Mouse (Mus musculus): Measurements from ENCODE around the gene Ell. TPM values are rescaled to one million over a fixed set of nuclear protein-coding genes. Genes with fewer than 3 reads are reported as not detected.

Gene Ell
- polyA plus RNA-seq, 1 experiment, result 16.1 TPM

GRCm38 (mm10) chr8:70495001-70495770 is 44.1 kb upstream of the Ell start:
- H3K27ac ChIP-seq (ENCODE audit: insufficient read depth, low read length), result peak overlapping the region; percentile 75
- 0 out of 2 replicates have a peak, but pooled peaks have one; percentile 6 for TF ChIP-seq POLR2A (IDR thresholded peaks at IDR 0.05; ENCODE audit: low read depth, low read length)
- no peak for TF ChIP-seq CTCF (IDR thresholded peaks at IDR 0.05; ENCODE audit: borderline replicate concordance, insufficient read depth, low read length)

GRCm38 (mm10) chr8:70495771-70496062 is 43.5 kb upstream of the Ell start:
- Histone ChIP-seq H3K4me3 (ENCODE audit: insufficient read depth, low read length) (no peak overlapping the region), H3K4me1 (ENCODE audit: control insufficient read depth, insufficient read depth, low read length) (no peaks in the 10 kb centered on the region), H3K27ac (ENCODE audit: insufficient read depth, low read length) (0 out of 2 replicates have a peak overlapping the region, but pooled peaks have one; percentile 35)
- TF ChIP-seq POLR2A (IDR thresholded peaks at IDR 0.05; ENCODE audit: low read depth, low read length) (0 out of 2 replicates have a peak, but pooled peaks have one; percentile 26), CTCF (IDR thresholded peaks at IDR 0.05; ENCODE audit: borderline replicate concordance, insufficient read depth, low read length) (no peak)

More at GRCm38 (mm10) chr8:70495001-70495770, 44.1 kb upstream of the Ell start:
- Histone ChIP-seq H3K4me3 (ENCODE audit: insufficient read depth, low read length) (peak overlapping the region; percentile 41), H3K4me1 (ENCODE audit: control insufficient read depth, insufficient read depth, low read length) (no peaks in the 10 kb centered on the region)

DNA sequence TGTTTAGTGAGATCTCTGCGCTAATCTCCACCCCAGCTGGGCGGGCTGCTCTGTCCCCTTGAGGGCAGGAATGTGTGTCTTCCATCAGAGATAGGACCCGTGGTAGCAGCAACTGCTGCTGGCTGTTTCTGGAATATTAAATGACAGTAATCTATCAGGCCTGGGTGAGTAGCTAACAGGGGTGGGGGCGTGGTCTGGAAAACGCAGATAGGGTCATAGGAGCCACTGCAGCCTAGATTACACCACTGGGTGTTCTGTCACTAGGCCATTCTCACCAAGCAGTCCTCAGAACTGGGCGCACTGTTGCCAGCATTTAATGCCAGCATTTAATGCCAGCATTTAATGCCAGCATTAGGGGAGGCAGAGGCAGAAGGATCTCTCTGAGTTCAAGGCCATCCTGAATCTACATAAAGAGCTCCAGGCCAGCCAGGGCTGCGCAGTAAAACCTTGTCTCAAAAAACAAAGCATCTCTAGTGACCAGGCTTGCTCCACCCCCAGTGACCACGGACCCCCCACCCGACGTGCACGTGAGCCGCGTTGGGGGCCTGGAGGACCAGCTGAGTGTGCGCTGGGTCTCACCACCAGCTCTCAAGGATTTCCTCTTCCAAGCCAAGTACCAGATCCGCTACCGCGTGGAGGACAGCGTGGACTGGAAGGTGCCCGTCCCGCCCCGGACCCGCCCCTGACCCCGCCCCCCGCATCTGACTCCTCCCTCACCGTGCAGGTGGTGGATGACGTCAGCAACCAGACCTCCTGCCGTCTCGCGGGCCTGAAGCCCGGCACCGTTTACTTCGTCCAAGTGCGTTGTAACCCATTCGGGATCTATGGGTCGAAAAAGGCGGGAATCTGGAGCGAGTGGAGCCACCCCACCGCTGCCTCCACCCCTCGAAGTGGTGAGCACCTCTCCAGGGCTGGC is 38.6 kb upstream of the Ell start:
- H3K4me3 ChIP-seq (ENCODE audit: insufficient read depth, low read length), result no peak overlapping the region

DNA sequence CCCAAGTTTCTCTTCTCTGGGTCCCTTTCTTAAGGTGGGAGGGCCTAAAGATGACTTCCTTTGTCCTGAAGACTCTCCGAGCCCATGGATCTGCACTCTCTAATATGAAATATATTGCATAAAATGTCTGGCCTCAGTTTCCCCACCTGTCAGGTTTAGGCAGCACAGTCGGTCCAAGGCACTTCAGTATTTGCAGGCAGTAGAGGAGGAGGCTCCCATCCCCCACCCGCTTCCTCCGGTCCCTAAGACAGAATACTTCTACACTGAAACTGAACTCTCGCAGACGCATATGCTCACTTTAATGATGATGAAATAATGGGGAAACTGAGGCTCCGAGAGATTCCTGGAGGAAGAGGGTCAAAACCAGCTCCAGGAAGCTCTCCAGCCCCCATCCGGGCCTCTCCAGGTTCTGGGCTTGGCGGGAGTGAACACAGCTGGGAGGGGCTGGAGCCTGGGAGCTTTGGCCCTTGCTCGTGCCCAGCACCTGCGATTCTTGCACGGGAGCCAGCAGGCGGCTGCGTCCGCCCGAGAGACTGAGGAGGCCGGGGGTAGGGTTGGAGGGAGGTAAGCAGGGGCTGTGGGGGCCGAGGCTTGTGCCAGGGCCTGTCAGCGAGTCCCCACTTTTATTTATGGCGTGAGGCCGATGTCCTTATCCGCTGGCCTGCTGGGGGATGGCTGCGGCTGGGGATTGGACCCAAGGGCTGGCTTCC is 37.3 kb upstream of the Ell start:
- TF ChIP-seq CTCF (IDR thresholded peaks at IDR 0.05; ENCODE audit: borderline replicate concordance, insufficient read depth, low read length) (no peak), POLR2A (IDR thresholded peaks at IDR 0.05; ENCODE audit: low read depth, low read length) (no peak)
- peaks cover 8% of the 10 kb centered on the region; the same call in 1 of the 2 replicates for H3K4me1 ChIP-seq (ENCODE audit: control insufficient read depth, insufficient read depth, low read length)
- no peak overlapping the region for H3K4me3 ChIP-seq (ENCODE audit: insufficient read depth, low read length)
- no peak overlapping the region for H3K27ac ChIP-seq (ENCODE audit: insufficient read depth, low read length)

More for the DNA sequence above, 38.6 kb upstream of the Ell start:
- no peak for TF ChIP-seq POLR2A (IDR thresholded peaks at IDR 0.05; ENCODE audit: low read depth, low read length)
- TF ChIP-seq CTCF (IDR thresholded peaks at IDR 0.05; ENCODE audit: borderline replicate concordance, insufficient read depth, low read length), result no peak
- no peak overlapping the region for H3K27ac ChIP-seq (ENCODE audit: insufficient read depth, low read length)
- H3K4me1 ChIP-seq (ENCODE audit: control insufficient read depth, insufficient read depth, low read length), result peaks cover 8% of the 10 kb centered on the region; the same call in 1 of the 2 replicates

DNA sequence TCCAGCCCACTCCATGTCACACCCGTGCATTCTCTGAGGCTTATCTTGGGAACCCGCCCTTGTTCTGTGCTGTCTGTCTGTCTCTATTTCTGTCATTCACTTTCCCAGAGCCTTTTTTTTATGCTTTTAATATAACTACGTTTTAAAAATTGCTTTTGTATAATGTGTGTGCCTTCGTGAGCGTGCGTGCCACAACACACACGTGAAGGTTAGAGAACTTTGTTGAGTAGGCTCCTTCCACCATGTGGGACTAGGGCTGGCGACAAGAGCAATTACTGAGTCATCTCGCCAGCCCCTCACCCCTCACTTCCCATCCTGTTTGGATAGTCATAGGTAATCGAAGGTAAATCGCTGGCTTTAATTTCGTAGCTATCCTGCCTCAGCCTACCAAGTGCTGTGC is 36.7 kb upstream of the Ell start:
- peaks cover 8% of the 10 kb centered on the region; the same call in 1 of the 2 replicates for H3K4me1 ChIP-seq (ENCODE audit: control insufficient read depth, insufficient read depth, low read length)
- TF ChIP-seq POLR2A (IDR thresholded peaks at IDR 0.05; ENCODE audit: low read depth, low read length) (no peak), CTCF (IDR thresholded peaks at IDR 0.05; ENCODE audit: borderline replicate concordance, insufficient read depth, low read length) (no peak)
- no peak overlapping the region for H3K27ac ChIP-seq (ENCODE audit: insufficient read depth, low read length)
- H3K4me3 ChIP-seq (ENCODE audit: insufficient read depth, low read length), result no peak overlapping the region

GRCm38 (mm10) chr8:70503062-70503750 is 36.1 kb upstream of the Ell start:
- TF ChIP-seq CTCF (IDR thresholded peaks at IDR 0.05; ENCODE audit: borderline replicate concordance, insufficient read depth, low read length) (peak; percentile 57), POLR2A (IDR thresholded peaks at IDR 0.05; ENCODE audit: low read depth, low read length) (no peak)
- H3K4me1 ChIP-seq (ENCODE audit: control insufficient read depth, insufficient read depth, low read length), result peaks cover 8% of the 10 kb centered on the region; the same call in 1 of the 2 replicates
- peak overlapping the region; percentile 41; the same call in 1 of the 2 replicates for H3K27ac ChIP-seq (ENCODE audit: insufficient read depth, low read length)
- no peak overlapping the region for H3K4me3 ChIP-seq (ENCODE audit: insufficient read depth, low read length)

- H3K4me3 ChIP-seq (ENCODE audit: insufficient read depth, low read length), result no peak overlapping the region
- no peak for TF ChIP-seq POLR2A (IDR thresholded peaks at IDR 0.05; ENCODE audit: low read depth, low read length)
- peaks cover 8% of the 10 kb centered on the region; the same call in 1 of the 2 replicates for H3K4me1 ChIP-seq (ENCODE audit: control insufficient read depth, insufficient read depth, low read length)
- peak overlapping the region; percentile 45 for H3K27ac ChIP-seq (ENCODE audit: insufficient read depth, low read length)
These were observed 35.0 kb upstream of the Ell start for GRCm38 (mm10) chr8:70504291-70504716.

GRCm38 (mm10) chr8:70504851-70505250 is 34.4 kb upstream of the Ell start:
- TF ChIP-seq POLR2A (IDR thresholded peaks at IDR 0.05; ENCODE audit: low read depth, low read length) (no peak), CTCF (IDR thresholded peaks at IDR 0.05; ENCODE audit: borderline replicate concordance, insufficient read depth, low read length) (peak; percentile 57; the same call in 1 of the 2 replicates)
- peak overlapping the region; percentile 45 for H3K27ac ChIP-seq (ENCODE audit: insufficient read depth, low read length)
- H3K4me3 ChIP-seq (ENCODE audit: insufficient read depth, low read length), result no peak overlapping the region
- peaks cover 8% of the 10 kb centered on the region; the same call in 1 of the 2 replicates for H3K4me1 ChIP-seq (ENCODE audit: control insufficient read depth, insufficient read depth, low read length)

Data from embryonic fibroblast, embryonic 13.5 days (primary cell).